Mouse (Mus musculus) c-Kit-positive CD71-negative TER-119-negative erythroid progenitor cells, embryonic 14.5 days (primary cell): ENCODE results near the gene Socs5.

ENCODE experiments used
- DNase-seq: peaks from one replicate; pipeline ENCODE4 v3.0.0-alpha.2; 2013; ENCODE audit warnings: low read depth

Socs5 gene

GRCm38 (mm10) chr17:87108507-87109292 lies 1.2 kb downstream of the Socs5 start:
- DNase-seq: no peak

GRCm38 (mm10) chr17:87109504-87109903 lies 2.0 kb downstream of the Socs5 start:
- DNase-seq: no peak

GRCm38 (mm10) chr17:87112852-87113592 lies 5.5 kb downstream of the Socs5 start:
- DNase-seq: no peak

GRCm38 (mm10) chr17:87115615-87116014 lies 8.1 kb downstream of the Socs5 start:
- DNase-seq: no peak

- DNase-seq: peak; percentile 18
Observed at GRCm38 (mm10) chr17:87118966-87119526, 11.6 kb downstream of the Socs5 start.

- DNase-seq: no peak
Observed at GRCm38 (mm10) chr17:87125344-87125743, 17.9 kb downstream of the Socs5 start.

- DNase-seq: no peak
Observed at GRCm38 (mm10) chr17:87132258-87132657, 24.8 kb downstream of the Socs5 start.

GRCm38 (mm10) chr17:87133823-87134222 lies 26.3 kb downstream of the Socs5 start:
- no peak for DNase-seq

GRCm38 (mm10) chr17:87134631-87135030 lies 27.2 kb downstream of the Socs5 start:
- no peak for DNase-seq

- DNase-seq: no peak
Observed at GRCm38 (mm10) chr17:87135741-87136140, 28.3 kb downstream of the Socs5 start.

- no peak for DNase-seq
Observed at GRCm38 (mm10) chr17:87141188-87141935, 33.9 kb downstream of the Socs5 start.

GRCm38 (mm10) chr17:87142271-87142670 lies 34.8 kb downstream of the Socs5 start:
- DNase-seq: no peak

- no peak for DNase-seq
Observed at GRCm38 (mm10) chr17:87143186-87143585, 35.7 kb downstream of the Socs5 start.

- no peak for DNase-seq
Observed at GRCm38 (mm10) chr17:87146415-87147021, 39.0 kb downstream of the Socs5 start.

- no peak for DNase-seq
Observed at GRCm38 (mm10) chr17:87149762-87150161, 42.3 kb downstream of the Socs5 start.

GRCm38 (mm10) chr17:87152984-87153383 lies 45.5 kb downstream of the Socs5 start:
- no peak for DNase-seq

- DNase-seq: no peak
Observed at GRCm38 (mm10) chr17:87155664-87156063, 48.2 kb downstream of the Socs5 start.

- DNase-seq: no peak
Observed at GRCm38 (mm10) chr17:87157739-87158138, 50.3 kb downstream of the Socs5 start.

GRCm38 (mm10) chr17:87158597-87158996 lies 51.1 kb downstream of the Socs5 start:
- DNase-seq: no peak

GRCm38 (mm10) chr17:87160270-87160669 lies 52.8 kb downstream of the Socs5 start:
- DNase-seq: no peak

- DNase-seq: no peak
Observed at GRCm38 (mm10) chr17:87164312-87164922, 56.9 kb downstream of the Socs5 start.
